Mouse (Mus musculus): ENCODE results near the gene Krtcap2.

- no peak for TF ChIP-seq CTCF (IDR thresholded peaks at IDR 0.05; ENCODE audit: low read depth)
- TF ChIP-seq EP300 (IDR thresholded peaks at IDR 0.05; ENCODE audit: low read depth) = no peak
Measured at GRCm38 (mm10) chr3:89231772-89232275, 13.9 kb upstream of the Krtcap2 start.

Data from liver, embryonic 14.5 days (tissue).